Mouse (Mus musculus) stomach, embryonic 16.5 days (tissue): ENCODE data around the gene Nemf. TPM values are rescaled to one million over a fixed set of nuclear protein-coding genes. Genes with fewer than 3 reads are reported as not detected.

Source experiments
- ATAC-seq: fragments of 200-750 bp; cut with Nextera tagmentation; 2 replicates; pipeline ENCODE4 v1.8.0; 2017; ENCODE audit warnings: moderate number of reproducible peaks, moderate TSS enrichment; ENCODE audit not compliant: insufficient read depth, low FRiP score
- H3K27ac ChIP-seq: fragments of 300-500 bp; sonication (generic); 2 replicates; pipeline ENCODE4 v1.5.1; 2014; ENCODE audit warnings: low read length
- H3K27me3 ChIP-seq: fragments of 300-500 bp; sonication (generic); 2 replicates; pipeline ENCODE4 v1.6.1; 2014; ENCODE audit warnings: low read length, control low read depth, mixed read lengths; ENCODE audit not compliant: control insufficient read depth, insufficient read depth
- H3K36me3 ChIP-seq: fragments of 300-500 bp; sonication (generic); 2 replicates; pipeline ENCODE4 v1.6.1; 2014; ENCODE audit warnings: low read length; ENCODE audit not compliant: control insufficient read depth, insufficient read depth
- H3K4me1 ChIP-seq: fragments of 300-500 bp; sonication (generic); 2 replicates; pipeline ENCODE4 v1.6.1; 2014; ENCODE audit warnings: low read length, control low read depth, mixed read lengths; ENCODE audit not compliant: control insufficient read depth, insufficient read depth
- H3K4me2 ChIP-seq: fragments of 300-500 bp; sonication (generic); 2 replicates; pipeline ENCODE4 v1.6.1; 2014; ENCODE audit warnings: low read depth, low read length, mixed read lengths
- H3K4me3 ChIP-seq: fragments of 300-500 bp; sonication (generic); replicated peaks from 2 replicates; pipeline ENCODE4 v1.5.1; 2014; ENCODE audit warnings: mild to moderate bottlenecking, low read length
- H3K9ac ChIP-seq: fragments of 300-500 bp; sonication (generic); 2 replicates; pipeline ENCODE4 v1.6.1; 2014; ENCODE audit warnings: low read length
- H3K9me3 ChIP-seq: fragments of 300-500 bp; sonication (generic); replicated peaks from 2 replicates; pipeline ENCODE4 v1.6.1; 2016; ENCODE audit warnings: low read length, control low read depth; ENCODE audit not compliant: control insufficient read depth
- WGBS: fragments of 180-500 bp; shearing (Covaris S2); extraction: QIAGEN DNeasy Blood & Tissue Kit; methylation state at CpG from one replicate; pipeline ENCODE4 v1.1.7; 2014; 5-methylcytosine and 5-hydroxymethylcytosine counted together
- polyA plus RNA-seq: library from polyadenylated mRNA; unstranded; fragments of >200 nt; fragmentation: Nextera tagmentation; extraction: Ambion mirVana; gene quantifications from 2 replicates; pipeline ENCODE4 v1.2.1, GENCODE M21; 2015

Nemf gene
- polyA plus RNA-seq, 1 experiment from 2014 or later = 82.4 TPM

GRCm38 (mm10) chr12:69351685-69352084 is 5.3 kb downstream of the Nemf start:
- Histone ChIP-seq H3K36me3 (peaks cover 17% of the 10 kb centered on the region; the same call in 1 of the 2 replicates), H3K27ac (no peak overlapping the region), H3K9ac (no peak overlapping the region), H3K4me2 (no peak overlapping the region), H3K9me3 (no peaks in the 10 kb centered on the region), H3K4me3 (no peak overlapping the region), H3K27me3 (no peaks in the 10 kb centered on the region), H3K4me1 (0 out of 2 replicates have a peak, but pooled peaks cover 4% of the 10 kb centered on the region)
- WGBS = 67% methylated on average over 1 of the region's 1 CpGs
- no peak for ATAC-seq

GRCm38 (mm10) chr12:69349928-69350327 is 7.0 kb downstream of the Nemf start:
- H3K9me3 ChIP-seq = no peaks in the 10 kb centered on the region
- no peaks in the 10 kb centered on the region for H3K27me3 ChIP-seq
- H3K4me1 ChIP-seq = no peaks in the 10 kb centered on the region
- no peak overlapping the region for H3K27ac ChIP-seq
- no peak for ATAC-seq
- H3K4me3 ChIP-seq = no peak overlapping the region
- peaks cover 17% of the 10 kb centered on the region; the same call in 1 of the 2 replicates for H3K36me3 ChIP-seq
- 82% methylated on average over 2 of the region's 2 CpGs for WGBS
- no peak overlapping the region for H3K4me2 ChIP-seq
- H3K9ac ChIP-seq = no peak overlapping the region

- peaks cover 9% of the 10 kb centered on the region for H3K36me3 ChIP-seq
- no peaks in the 10 kb centered on the region for H3K9me3 ChIP-seq
- no peak overlapping the region for H3K27ac ChIP-seq
- H3K9ac ChIP-seq = no peak overlapping the region
- H3K27me3 ChIP-seq = no peaks in the 10 kb centered on the region
- WGBS = 92% methylated on average over 2 of the region's 2 CpGs
- H3K4me1 ChIP-seq = no peaks in the 10 kb centered on the region
- H3K4me3 ChIP-seq = no peak overlapping the region
- no peak overlapping the region for H3K4me2 ChIP-seq
- no peak for ATAC-seq
Observed at GRCm38 (mm10) chr12:69333547-69333946, 23.4 kb downstream of the Nemf start.

- no peak overlapping the region for H3K4me2 ChIP-seq
- H3K9ac ChIP-seq = no peak overlapping the region
- no peaks in the 10 kb centered on the region for H3K27me3 ChIP-seq
- peaks cover 11% of the 10 kb centered on the region for H3K36me3 ChIP-seq
- H3K27ac ChIP-seq = no peak overlapping the region
- no peak for ATAC-seq
- H3K4me3 ChIP-seq = no peak overlapping the region
- WGBS = 85% methylated on average over 1 of the region's 1 CpGs
- no peaks in the 10 kb centered on the region for H3K9me3 ChIP-seq
- no peaks in the 10 kb centered on the region for H3K4me1 ChIP-seq
Observed at GRCm38 (mm10) chr12:69332147-69332546, 24.8 kb downstream of the Nemf start.

GRCm38 (mm10) chr12:69331187-69331586 is 25.8 kb downstream of the Nemf start:
- H3K4me1 ChIP-seq = no peaks in the 10 kb centered on the region
- H3K4me3 ChIP-seq = no peak overlapping the region
- H3K9ac ChIP-seq = no peak overlapping the region
- WGBS = 89% methylated on average over 3 of the region's 3 CpGs
- no peaks in the 10 kb centered on the region for H3K9me3 ChIP-seq
- ATAC-seq = no peak
- no peaks in the 10 kb centered on the region for H3K27me3 ChIP-seq
- no peak overlapping the region for H3K27ac ChIP-seq
- H3K4me2 ChIP-seq = no peak overlapping the region
- H3K36me3 ChIP-seq = peaks cover 14% of the 10 kb centered on the region

GRCm38 (mm10) chr12:69318431-69318830 is 38.5 kb downstream of the Nemf start:
- Histone ChIP-seq H3K27me3 (no peaks in the 10 kb centered on the region), H3K27ac (no peak overlapping the region), H3K4me1 (no peaks in the 10 kb centered on the region), H3K36me3 (peaks cover 11% of the 10 kb centered on the region), H3K4me3 (no peak overlapping the region), H3K9ac (no peak overlapping the region), H3K4me2 (no peak overlapping the region), H3K9me3 (no peaks in the 10 kb centered on the region)
- ATAC-seq = no peak

- H3K27me3 ChIP-seq = no peaks in the 10 kb centered on the region
- no peaks in the 10 kb centered on the region for H3K9me3 ChIP-seq
- no peak for ATAC-seq
- H3K36me3 ChIP-seq = peaks cover 45% of the 10 kb centered on the region
- WGBS = 94% methylated on average over 4 of the region's 4 CpGs
- no peak overlapping the region for H3K27ac ChIP-seq
- no peak overlapping the region for H3K4me3 ChIP-seq
- no peak overlapping the region for H3K4me2 ChIP-seq
- no peak overlapping the region for H3K9ac ChIP-seq
- no peaks in the 10 kb centered on the region for H3K4me1 ChIP-seq
Observed at GRCm38 (mm10) chr12:69309659-69310058, 47.3 kb downstream of the Nemf start.

GRCm38 (mm10) chr12:69306333-69306732 is 50.6 kb downstream of the Nemf start:
- ATAC-seq = no peak
- Histone ChIP-seq H3K27me3 (no peaks in the 10 kb centered on the region), H3K4me3 (no peak overlapping the region), H3K27ac (no peak overlapping the region), H3K9me3 (no peaks in the 10 kb centered on the region), H3K36me3 (peaks cover 54% of the 10 kb centered on the region), H3K9ac (no peak overlapping the region), H3K4me2 (no peak overlapping the region), H3K4me1 (no peaks in the 10 kb centered on the region)
- 97% methylated on average over 7 of the region's 7 CpGs for WGBS

GRCm38 (mm10) chr12:69304051-69304450 is 52.9 kb downstream of the Nemf start:
- WGBS = 86% methylated on average over 2 of the region's 2 CpGs
- peaks cover 34% of the 10 kb centered on the region for H3K36me3 ChIP-seq
- ATAC-seq = no peak

GRCm38 (mm10) chr12:69302171-69302570 is 54.8 kb downstream of the Nemf start:
- Histone ChIP-seq H3K27ac (no peak overlapping the region), H3K27me3 (no peaks in the 10 kb centered on the region), H3K4me1 (peaks cover 18% of the 10 kb centered on the region), H3K4me3 (no peak overlapping the region), H3K4me2 (no peak overlapping the region), H3K9ac (no peak overlapping the region), H3K9me3 (no peaks in the 10 kb centered on the region), H3K36me3 (peaks cover 27% of the 10 kb centered on the region)
- WGBS = 92% methylated on average over 12 of the region's 12 CpGs
- ATAC-seq = no peak

More at GRCm38 (mm10) chr12:69304051-69304450, 52.9 kb downstream of the Nemf start:
- Histone ChIP-seq H3K4me1 (peaks cover 5% of the 10 kb centered on the region), H3K9me3 (no peaks in the 10 kb centered on the region), H3K9ac (no peak overlapping the region), H3K4me2 (no peak overlapping the region), H3K27me3 (no peaks in the 10 kb centered on the region), H3K27ac (no peak overlapping the region), H3K4me3 (no peak overlapping the region)
